Mouse (Mus musculus): ENCODE results near the gene Ptprg. TPM values are rescaled to one million over a fixed set of nuclear protein-coding genes. Genes with fewer than 3 reads are reported as not detected.

Gene Ptprg
- polyA plus RNA-seq, 2 experiments, result 0.69 to 1.4 TPM

DNA sequence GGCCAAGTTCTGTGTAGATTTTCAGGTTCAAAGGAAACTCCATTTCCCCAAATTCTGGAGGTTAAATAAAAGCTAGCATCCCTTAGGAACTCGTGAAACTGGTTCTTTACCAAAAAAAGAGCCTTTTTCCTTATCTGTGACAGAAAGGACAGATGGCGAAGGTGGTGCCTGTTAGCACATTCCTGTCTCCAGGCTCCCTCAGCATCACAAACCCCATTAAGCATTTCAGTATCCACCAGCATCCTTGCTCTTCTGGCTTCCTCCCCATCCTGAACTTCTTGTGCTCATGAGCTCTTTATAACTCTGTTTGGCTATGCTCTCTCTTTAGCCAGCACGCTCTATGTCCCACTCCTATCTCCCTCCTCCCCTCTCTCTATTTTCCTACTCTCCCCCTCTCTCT lies 486.4 kb downstream of the Ptprg start:
- no peak overlapping the region for H3K4me3 ChIP-seq (ENCODE audit: insufficient read depth in 1 of 2, low read depth in 2 of 2, low read length in 2 of 2)
- no peak for ATAC-seq (ENCODE audit: insufficient read depth)
- TF ChIP-seq EP300 (IDR thresholded peaks at IDR 0.05; ENCODE audit: low read depth), result no peak
- TF ChIP-seq CTCF (IDR thresholded peaks at IDR 0.05; ENCODE audit: low read depth), result no peak
- 57% methylated on average over 3 of the region's 3 CpGs for WGBS (ENCODE audit: insufficient replicate concordance)
- H3K9me3 ChIP-seq (ENCODE audit: control insufficient read depth, low read length), result no peaks in the 10 kb centered on the region
- H3K4me2 ChIP-seq (ENCODE audit: low read depth), result no peak overlapping the region
- no peak for DNase-seq (ENCODE audit: low read depth in 3 of 3, low spot score in 3 of 3)
- H3K4me1 ChIP-seq (replicated peaks; ENCODE audit: control insufficient read depth in 2 of 2, insufficient read depth in 2 of 2, low read length in 1 of 2), result no peaks in the 10 kb centered on the region
- H3K9ac ChIP-seq (replicated peaks), result no peak overlapping the region
- H3K27me3 ChIP-seq (ENCODE audit: control insufficient read depth, insufficient read depth, low read length), result no peaks in the 10 kb centered on the region
- H3K27ac ChIP-seq, result no peak overlapping the region
- H3K36me3 ChIP-seq (replicated peaks; ENCODE audit: control insufficient read depth, insufficient read depth, low read depth), result no peaks in the 10 kb centered on the region

DNA sequence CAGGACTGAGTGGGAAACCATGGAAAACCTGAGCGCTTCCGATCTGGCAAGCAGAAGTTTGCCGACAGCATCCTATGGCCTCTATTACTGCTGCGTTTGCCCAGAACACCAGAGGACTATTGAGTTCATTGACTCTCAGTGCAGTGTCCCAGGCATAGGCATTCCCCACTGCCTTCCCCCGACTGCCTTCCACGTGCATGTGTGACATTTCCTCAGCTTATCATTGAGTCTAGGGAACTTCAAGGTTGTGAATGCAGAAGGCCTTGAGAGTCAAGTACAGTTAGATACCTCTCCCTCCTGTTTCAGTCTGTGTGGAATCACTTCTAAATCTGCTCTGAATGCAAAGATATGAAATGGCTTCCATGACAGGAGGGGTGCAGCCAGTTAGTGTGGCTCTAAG lies 488.2 kb downstream of the Ptprg start:
- Histone ChIP-seq H3K27me3 (ENCODE audit: control insufficient read depth, insufficient read depth, low read length) (no peaks in the 10 kb centered on the region), H3K4me1 (replicated peaks; ENCODE audit: control insufficient read depth in 2 of 2, insufficient read depth in 2 of 2, low read length in 1 of 2) (no peaks in the 10 kb centered on the region), H3K36me3 (replicated peaks; ENCODE audit: control insufficient read depth, insufficient read depth, low read depth) (no peaks in the 10 kb centered on the region), H3K9ac (replicated peaks) (no peak overlapping the region), H3K27ac (no peak overlapping the region), H3K9me3 (ENCODE audit: control insufficient read depth, low read length) (no peaks in the 10 kb centered on the region), H3K4me3 (ENCODE audit: insufficient read depth in 1 of 2, low read depth in 2 of 2, low read length in 2 of 2) (no peak overlapping the region), H3K4me2 (ENCODE audit: low read depth) (no peak overlapping the region)
- WGBS (ENCODE audit: insufficient replicate concordance), result 70% methylated on average over 6 of the region's 6 CpGs
- DNase-seq (ENCODE audit: low read depth in 3 of 3, low spot score in 3 of 3) (no peak), ATAC-seq (ENCODE audit: insufficient read depth) (no peak)
- TF ChIP-seq CTCF (IDR thresholded peaks at IDR 0.05; ENCODE audit: low read depth), result no peak
- TF ChIP-seq EP300 (IDR thresholded peaks at IDR 0.05; ENCODE audit: low read depth), result no peak

DNA sequence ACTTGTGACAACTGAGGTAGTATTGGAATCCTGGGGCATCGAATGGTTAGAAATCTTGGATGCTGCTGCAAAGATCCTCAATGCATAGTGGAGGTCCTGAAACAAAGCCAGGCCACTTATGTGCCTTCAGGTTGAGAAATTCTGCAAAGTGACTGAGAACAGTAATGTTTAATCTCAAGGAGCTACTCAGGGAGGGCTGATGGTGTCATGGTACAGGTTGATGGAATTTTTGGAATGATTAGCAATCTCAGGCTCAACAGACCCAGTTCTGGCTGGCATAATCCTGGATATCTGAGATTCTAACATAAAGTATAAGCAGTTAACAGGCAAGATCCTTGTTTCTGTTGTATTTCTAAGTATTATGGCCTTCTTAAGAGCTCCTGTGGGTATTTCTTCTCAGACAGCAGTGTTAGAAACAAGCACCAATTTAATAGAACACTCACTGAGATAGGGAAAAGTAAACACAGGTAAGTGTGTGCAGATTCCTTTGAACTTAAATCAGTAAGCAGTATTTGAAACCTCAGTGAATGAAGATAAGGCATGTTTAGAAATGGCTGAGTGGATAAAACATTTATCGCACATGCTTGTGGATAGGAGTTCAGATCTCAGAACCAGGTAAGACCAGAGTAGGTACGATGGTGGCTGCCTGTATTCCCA lies 493.0 kb downstream of the Ptprg start:
- no peak for DNase-seq (ENCODE audit: low read depth in 3 of 3, low spot score in 3 of 3)
- TF ChIP-seq EP300 (IDR thresholded peaks at IDR 0.05; ENCODE audit: low read depth) (no peak), CTCF (IDR thresholded peaks at IDR 0.05; ENCODE audit: low read depth) (no peak)

GRCm38 (mm10) chr14:12047637-12048036 lies 494.3 kb downstream of the Ptprg start:
- no peak overlapping the region for H3K4me2 ChIP-seq (ENCODE audit: low read depth)
- no peak overlapping the region for H3K9ac ChIP-seq (replicated peaks)

More for the DNA sequence above, 493.0 kb downstream of the Ptprg start:
- Histone ChIP-seq H3K9ac (replicated peaks) (no peak overlapping the region), H3K27ac (no peak overlapping the region), H3K36me3 (replicated peaks; ENCODE audit: control insufficient read depth, insufficient read depth, low read depth) (no peaks in the 10 kb centered on the region), H3K9me3 (ENCODE audit: control insufficient read depth, low read length) (no peaks in the 10 kb centered on the region), H3K4me1 (replicated peaks; ENCODE audit: control insufficient read depth in 2 of 2, insufficient read depth in 2 of 2, low read length in 1 of 2) (no peaks in the 10 kb centered on the region; a peak in 1 of 4 replicates), H3K4me3 (ENCODE audit: insufficient read depth in 1 of 2, low read depth in 2 of 2, low read length in 2 of 2) (no peak overlapping the region), H3K27me3 (ENCODE audit: control insufficient read depth, insufficient read depth, low read length) (no peaks in the 10 kb centered on the region), H3K4me2 (ENCODE audit: low read depth) (no peak overlapping the region)
- no peak for ATAC-seq (ENCODE audit: insufficient read depth)
- 65% methylated on average over 3 of the region's 3 CpGs for WGBS (ENCODE audit: insufficient replicate concordance)

GRCm38 (mm10) chr14:12056912-12057524 lies 503.7 kb downstream of the Ptprg start:
- H3K9ac ChIP-seq (replicated peaks), result no peak overlapping the region
- H3K36me3 ChIP-seq (replicated peaks; ENCODE audit: control insufficient read depth, insufficient read depth, low read depth), result no peaks in the 10 kb centered on the region
- no peak for TF ChIP-seq CTCF (IDR thresholded peaks at IDR 0.05; ENCODE audit: low read depth)
- TF ChIP-seq EP300 (IDR thresholded peaks at IDR 0.05; ENCODE audit: low read depth), result no peak
- H3K4me2 ChIP-seq (ENCODE audit: low read depth), result no peak overlapping the region
- no peaks in the 10 kb centered on the region for H3K9me3 ChIP-seq (ENCODE audit: control insufficient read depth, low read length)
- no peak overlapping the region for H3K27ac ChIP-seq
- whole genome bisulfite sequencing (ENCODE audit: insufficient replicate concordance), result 57% methylated on average over 5 of the region's 5 CpGs
- no peak overlapping the region for H3K4me3 ChIP-seq (ENCODE audit: insufficient read depth in 1 of 2, low read depth in 2 of 2, low read length in 2 of 2)
- ATAC-seq (ENCODE audit: insufficient read depth) (no peak), DNase-seq (ENCODE audit: low read depth in 3 of 3, low spot score in 3 of 3) (no peak)
- H3K4me1 ChIP-seq (replicated peaks; ENCODE audit: control insufficient read depth in 2 of 2, insufficient read depth in 2 of 2, low read length in 1 of 2), result no peaks in the 10 kb centered on the region
- H3K27me3 ChIP-seq (ENCODE audit: control insufficient read depth, insufficient read depth, low read length), result no peaks in the 10 kb centered on the region

More at GRCm38 (mm10) chr14:12047637-12048036, 494.3 kb downstream of the Ptprg start:
- no peaks in the 10 kb centered on the region for H3K36me3 ChIP-seq (replicated peaks; ENCODE audit: control insufficient read depth, insufficient read depth, low read depth)
- no peaks in the 10 kb centered on the region; a peak in 1 of 4 replicates for H3K4me1 ChIP-seq (replicated peaks; ENCODE audit: control insufficient read depth in 2 of 2, insufficient read depth in 2 of 2, low read length in 1 of 2)
- no peak for ATAC-seq (ENCODE audit: insufficient read depth)
- H3K27me3 ChIP-seq (ENCODE audit: control insufficient read depth, insufficient read depth, low read length), result no peaks in the 10 kb centered on the region
- H3K9me3 ChIP-seq (ENCODE audit: control insufficient read depth, low read length), result no peaks in the 10 kb centered on the region
- no peak for TF ChIP-seq EP300 (IDR thresholded peaks at IDR 0.05; ENCODE audit: low read depth)
- H3K27ac ChIP-seq, result no peak overlapping the region
- no peak for DNase-seq (ENCODE audit: low read depth in 3 of 3, low spot score in 3 of 3)
- no peak overlapping the region for H3K4me3 ChIP-seq (ENCODE audit: insufficient read depth in 1 of 2, low read depth in 2 of 2, low read length in 2 of 2)
- 69% methylated on average over 4 of the region's 4 CpGs for WGBS (ENCODE audit: insufficient replicate concordance)
